Comparison of ENCODE assay signal across 10 mouse cellular contexts in the genomic region with DNA sequence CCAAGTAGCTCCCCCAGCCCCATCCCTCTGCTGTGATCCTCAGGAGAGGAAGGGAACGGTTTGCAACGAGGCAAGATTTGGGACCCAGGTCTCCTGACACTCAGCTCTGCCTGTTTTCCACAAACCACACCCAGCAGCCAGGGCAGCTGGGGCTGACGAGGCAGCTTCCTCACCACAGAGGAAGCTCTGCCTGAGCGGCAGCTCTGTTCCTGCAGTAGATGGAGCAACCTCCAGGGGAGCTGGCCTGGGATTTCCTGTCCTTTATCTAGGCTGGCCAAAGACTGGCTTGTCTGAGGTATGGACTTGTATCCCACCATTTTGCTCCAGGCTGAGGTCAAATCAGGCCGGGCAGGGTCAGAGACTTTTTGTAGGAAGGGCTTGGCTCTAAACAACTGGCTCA. TPM values are rescaled to one million over a fixed set of nuclear protein-coding genes. Genes with fewer than 3 reads are reported as not detected.
DNase-seq lines count a peak whose midpoint lies in the region; ATAC-seq and TF ChIP-seq lines count a peak whose summit lies in the region.
"Had no signal": no experiment of that assay in that cellular context is flagged by ENCODE, and none has a peak within 500 bp of the region (broad histone marks: within the 10 kb centered on the region; RNA-seq: fewer than 3 reads in every experiment).

No protein-coding gene starts in this region.

- no peak for TF ChIP-seq CTCF in Patski (IDR thresholded peaks at IDR 0.05)
- TF ChIP-seq CTCF in lung, embryonic 14.5 days (IDR thresholded peaks at IDR 0.05; ENCODE audit: low read depth), result peak; percentile 17; the same call in 1 of the 2 replicates

- no peaks in the 10 kb centered on the region for H3K36me3 ChIP-seq in lung, embryonic 14.5 days (ENCODE audit: insufficient read depth)
- H3K36me3 ChIP-seq in hindbrain, embryonic 13.5 days, result no peaks in the 10 kb centered on the region
- H3K36me3 ChIP-seq: embryonic facial prominence, embryonic 13.5 days; limb, embryonic 12.5 days had no signal

- H3K9ac ChIP-seq in lung, embryonic 14.5 days, result no peak overlapping the region
- no peak overlapping the region for H3K9ac ChIP-seq in hindbrain, embryonic 13.5 days
- H3K9ac ChIP-seq: embryonic facial prominence, embryonic 13.5 days; limb, embryonic 12.5 days had no signal

- WGBS in lung, embryonic 14.5 days, result 50% methylated on average over 5 of the region's 5 CpGs
- 59% methylated on average over 5 of the region's 5 CpGs for WGBS in hindbrain, embryonic 13.5 days

- H3K4me1 ChIP-seq in lung, embryonic 14.5 days (ENCODE audit: insufficient read depth), result no peaks in the 10 kb centered on the region
- no peaks in the 10 kb centered on the region for H3K4me1 ChIP-seq in hindbrain, embryonic 13.5 days (replicated peaks)

- H3K4me3 ChIP-seq in lung, embryonic 14.5 days (ENCODE audit: low read depth, low read length), result no peak overlapping the region
- H3K4me3 ChIP-seq in hindbrain, embryonic 13.5 days, result no peak overlapping the region
- H3K4me3 ChIP-seq: embryonic facial prominence, embryonic 13.5 days; limb, embryonic 12.5 days had no signal

- peaks cover 7% of the 10 kb centered on the region for H3K27me3 ChIP-seq in Patski
- 0 out of 2 replicates have a peak, but pooled peaks cover 3% of the 10 kb centered on the region for H3K27me3 ChIP-seq in lung, embryonic 14.5 days (ENCODE audit: insufficient read depth, low read length)
- H3K27me3 ChIP-seq in hindbrain, embryonic 13.5 days, result peaks cover 18% of the 10 kb centered on the region

- CTCF ChIA-PET in Patski (lab: Charles Lee), result interaction anchor here (1.1 to 3.0 kb wide), 4 partner anchors 9 to 59 kb away, joined by 3 to 17 read pairs (median 4); no protein-coding TSS in a partner anchor

- H3K4me2 ChIP-seq in lung, embryonic 14.5 days, result no peak overlapping the region
- no peak overlapping the region for H3K4me2 ChIP-seq in hindbrain, embryonic 13.5 days
- H3K4me2 ChIP-seq: embryonic facial prominence, embryonic 13.5 days; limb, embryonic 12.5 days had no signal

- intact Hi-C loops in heart, postnatal 36 days (cut with DNase I), result no loop called here

- POLR2A ChIA-PET in Patski (lab: Charles Lee), result interaction anchor here (0.6 kb wide), 1 partner anchor 110 kb away, joined by 3 read pairs; no protein-coding TSS in a partner anchor

- peak; percentile 24 for ATAC-seq in Patski
- ATAC-seq in lung, embryonic 14.5 days (ENCODE audit: insufficient read depth), result peak; percentile 64; the same call in 1 of the 2 replicates
- no peak for ATAC-seq in hindbrain, embryonic 13.5 days (ENCODE audit: low FRiP score)

- DNase-seq in adrenal gland, adult 2 months, result peak; percentile 47
- DNase-seq in adrenal gland, postnatal 14 days, result no peak
- no peak for DNase-seq in Patski (ENCODE audit: low read depth, low spot score)
- peak; percentile 43 to 51 for DNase-seq in heart, postnatal 36 days
- DNase-seq in lung, embryonic 14.5 days, result peak; percentile 43
- DNase-seq in urinary bladder, postnatal 10 days (ENCODE audit: low spot score), result no peak
- DNase-seq in urinary bladder, adult 18-20 months (ENCODE audit: low spot score in 2 of 2), result no peak

- no peak overlapping the region for H3K27ac ChIP-seq in lung, embryonic 14.5 days (ENCODE audit: low read depth)
- no peak overlapping the region for H3K27ac ChIP-seq in hindbrain, embryonic 13.5 days
- H3K27ac ChIP-seq: embryonic facial prominence, embryonic 13.5 days; limb, embryonic 12.5 days had no signal

- in situ Hi-C loops in Patski (cut with MboI; ENCODE audit: low pct_unique_long_range_greater_than_20kb), result no loop called here

- H3K9me3 ChIP-seq in lung, embryonic 14.5 days (ENCODE audit: low read depth, low read length), result no peaks in the 10 kb centered on the region
- no peaks in the 10 kb centered on the region for H3K9me3 ChIP-seq in hindbrain, embryonic 13.5 days
- H3K9me3 ChIP-seq: embryonic facial prominence, embryonic 13.5 days; limb, embryonic 12.5 days had no signal

RNA-seq across cellular contexts. Expression of gene Stard8, which starts 46.2 kb away (rescaled TPM):
- total RNA-seq in adrenal gland, adult 2 months (2021), result 10 to 100 TPM; 35.7 to 42.7 TPM
- 74.1 and 74.4 TPM in 2 replicates for polyA plus RNA-seq in adrenal gland, adult 2 months (2012; rRNA removed)
- total RNA-seq in adrenal gland, postnatal 14 days (2021), result 31.1 and 32.3 TPM in 2 replicates
- polyA plus RNA-seq in Patski (2021), result 25.8 TPM
- total RNA-seq in heart, postnatal 36 days (2021), result 10 to 100 TPM; 31.6 to 32.2 TPM
- 11.3 and 11.4 TPM in 2 replicates for polyA plus RNA-seq in lung, embryonic 14.5 days (2014; fragmentation: Nextera tagmentation; extraction: Ambion mirVana)
- polyA plus RNA-seq in hindbrain, embryonic 13.5 days (2015; fragmentation: Nextera tagmentation; extraction: Ambion mirVana), result 5.6 and 6.0 TPM in 2 replicates

Comparison
In these comparisons a context has a peak if more than half of its experiments do, and no peak if none do; other contexts are left out.
1. DNase-seq: peak in adrenal gland, adult 2 months (single experiment), heart, postnatal 36 days (2 of 2) and lung, embryonic 14.5 days (single experiment); none in adrenal gland, postnatal 14 days (single experiment), Patski (single experiment), urinary bladder, postnatal 10 days (single experiment) and urinary bladder, adult 18-20 months (0 of 2).